Mouse (Mus musculus): ENCODE data around the gene Cfap73.

DNA sequence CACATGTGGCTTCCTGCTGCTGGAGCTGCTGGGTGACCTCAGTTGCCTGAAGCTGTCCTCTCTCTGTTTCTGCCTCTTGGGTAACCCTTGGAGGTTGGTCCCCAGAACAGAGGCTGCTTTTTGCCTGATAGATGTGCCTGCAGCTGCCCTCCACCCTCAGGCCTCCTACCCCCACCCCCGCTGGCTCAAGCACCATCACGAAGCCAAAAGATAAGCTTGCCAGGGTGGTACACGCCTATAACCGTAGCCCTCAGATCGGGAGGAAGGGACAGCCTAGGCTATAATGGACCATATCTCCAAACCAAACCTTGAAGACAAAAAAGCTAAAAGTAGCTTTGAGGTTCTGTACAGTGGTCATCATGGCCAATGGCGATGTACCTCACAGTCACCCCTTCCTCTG, 34.4 kb downstream of the Cfap73 start:
- no peak for TF ChIP-seq TAL1 (IDR thresholded peaks at IDR 0.05; ENCODE audit: low read length)
- peak; percentile 54; the same call in 1 of the 2 replicates for TF ChIP-seq GATA1 (IDR thresholded peaks at IDR 0.05; ENCODE audit: low read length)
